Mouse (Mus musculus): ENCODE data around the gene Incenp.

DNA sequence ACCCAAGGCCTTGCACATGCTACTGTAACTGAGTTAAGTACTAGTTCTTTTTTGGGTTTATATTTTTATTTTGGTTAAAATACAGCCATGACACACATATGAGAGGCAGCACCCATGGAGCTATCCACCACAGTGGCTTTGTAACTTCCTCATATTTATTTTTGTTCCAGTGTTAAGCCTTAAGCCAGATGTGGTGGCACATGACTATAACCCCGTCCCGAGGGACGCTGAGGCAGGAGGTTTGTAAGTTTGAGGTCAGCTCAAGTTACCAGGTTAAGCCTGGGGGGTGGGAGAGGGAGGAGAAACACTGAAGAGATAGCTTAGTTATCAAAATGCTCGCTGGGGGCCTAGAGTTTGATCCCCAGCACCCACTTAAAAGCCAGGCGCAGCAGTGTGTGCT, 37.2 kb upstream of the Incenp start:
- TF ChIP-seq CTCF (IDR thresholded peaks at IDR 0.05; ENCODE audit: control insufficient read depth, insufficient read depth, low read length) = no peak
- no peak for TF ChIP-seq POLR2A (IDR thresholded peaks at IDR 0.05; ENCODE audit: borderline replicate concordance, control insufficient read depth, low read depth, low read length)
